Mouse (Mus musculus) cerebellum, postnatal 14 days (tissue): Measurements from ENCODE around the gene Rgsl1.

Experiments used
- DNase-seq, 2 experiments: peaks; one replicate each; pipeline ENCODE4 v3.0.0; 2021; ENCODE audit warnings: mixed read lengths in 2 of 2

Rgsl1 gene

DNA sequence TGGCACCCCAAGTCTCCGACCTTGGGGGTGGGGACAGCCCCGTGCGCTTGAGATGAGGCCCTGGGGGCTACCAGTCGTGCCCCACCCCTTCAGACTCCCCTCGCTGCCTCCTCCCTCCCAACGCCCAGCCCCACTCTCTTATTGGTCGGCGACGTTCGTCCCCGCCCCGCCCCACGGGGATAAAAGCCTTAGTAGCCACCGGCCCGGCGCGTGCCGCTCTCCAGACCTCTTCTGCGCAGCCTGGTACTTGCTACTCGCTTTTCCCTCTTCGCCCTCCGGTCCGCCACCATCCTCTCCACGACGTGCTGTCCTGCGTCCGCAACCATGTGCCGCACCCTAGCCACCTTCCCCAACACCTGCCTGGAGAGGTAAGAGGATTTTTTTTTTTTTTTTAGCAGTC, 103.8 kb downstream of the Rgsl1 start, which contains the start of gene Rgs16:
Gene Rgs16 (plus strand): TSS at position 205 of the 400 bp plus-strand sequence.
- DNase-seq: peak; percentile 86

DNA sequence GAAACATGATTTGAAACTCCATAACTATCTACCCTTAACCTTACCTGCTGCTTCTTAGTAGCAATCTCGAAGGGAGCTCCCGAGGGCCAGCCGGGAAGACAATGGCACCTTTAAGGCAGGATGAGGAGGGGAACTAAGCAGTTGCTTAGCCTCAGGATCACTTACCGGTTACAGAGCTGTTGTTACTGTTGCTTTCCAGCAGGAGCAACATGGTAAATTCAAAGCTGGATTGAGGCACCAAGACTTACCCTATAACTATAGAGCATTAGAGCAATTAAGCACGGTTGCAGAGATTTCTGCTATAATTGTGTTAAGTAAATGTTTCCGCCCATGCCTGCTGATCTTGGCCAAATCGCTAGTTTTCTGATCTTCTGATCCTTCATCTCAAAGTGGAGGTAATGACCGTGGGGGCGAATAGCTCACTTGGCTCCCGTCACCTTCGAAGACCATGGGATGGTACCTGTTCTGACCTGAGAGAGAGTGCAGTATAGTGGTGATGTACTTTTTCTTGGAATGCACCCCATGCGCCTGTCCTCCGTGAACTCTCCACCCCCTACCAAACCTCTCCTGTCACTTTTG, 104.4 kb downstream of the Rgsl1 start:
- DNase-seq: no peak

DNA sequence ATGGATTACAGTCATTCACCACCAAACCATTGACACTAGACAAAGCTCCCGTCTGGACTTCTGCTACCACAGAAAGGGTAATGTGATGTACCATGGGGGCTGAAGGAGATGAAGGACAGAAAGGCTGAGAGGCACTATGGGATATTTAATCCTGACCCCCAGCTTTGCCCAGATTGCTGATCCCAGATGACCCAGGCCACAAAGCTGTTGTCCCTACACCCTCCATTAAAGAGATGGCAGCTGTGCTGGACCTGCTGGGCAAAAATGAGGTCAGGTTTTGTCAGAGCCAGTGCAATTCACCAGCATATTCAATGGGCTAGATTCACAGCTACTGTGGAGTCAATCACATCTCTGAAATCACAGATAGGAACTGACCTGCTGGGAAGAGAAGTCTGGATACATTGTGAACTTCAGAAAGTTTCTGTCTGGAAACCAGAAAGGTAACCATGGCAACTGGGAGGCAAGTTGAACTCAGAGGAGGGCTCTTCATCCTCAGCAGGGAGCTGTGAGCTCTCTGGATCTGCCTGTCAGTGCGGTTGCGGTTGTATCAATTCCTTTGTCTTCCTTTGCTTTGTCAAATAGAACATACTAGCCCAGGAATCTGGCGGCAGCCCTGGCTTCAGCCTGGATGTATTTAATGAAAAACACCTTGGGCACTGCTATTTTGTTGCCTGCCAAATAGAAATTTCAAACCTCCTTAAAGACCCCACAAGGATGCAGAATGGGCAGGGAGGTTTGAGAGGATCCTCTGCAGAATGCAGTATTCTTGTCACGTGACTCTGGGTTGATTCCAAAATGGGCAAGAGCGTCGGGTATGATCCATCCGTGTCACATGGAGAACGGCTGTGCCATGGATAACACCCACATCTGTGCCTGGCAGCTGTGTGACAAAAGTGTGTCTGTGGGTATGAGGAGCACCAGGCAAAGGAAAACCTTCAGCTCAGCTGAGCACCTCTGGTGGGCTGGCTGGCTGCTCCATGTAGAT, 106.5 kb downstream of the Rgsl1 start:
- no peak for DNase-seq

DNA sequence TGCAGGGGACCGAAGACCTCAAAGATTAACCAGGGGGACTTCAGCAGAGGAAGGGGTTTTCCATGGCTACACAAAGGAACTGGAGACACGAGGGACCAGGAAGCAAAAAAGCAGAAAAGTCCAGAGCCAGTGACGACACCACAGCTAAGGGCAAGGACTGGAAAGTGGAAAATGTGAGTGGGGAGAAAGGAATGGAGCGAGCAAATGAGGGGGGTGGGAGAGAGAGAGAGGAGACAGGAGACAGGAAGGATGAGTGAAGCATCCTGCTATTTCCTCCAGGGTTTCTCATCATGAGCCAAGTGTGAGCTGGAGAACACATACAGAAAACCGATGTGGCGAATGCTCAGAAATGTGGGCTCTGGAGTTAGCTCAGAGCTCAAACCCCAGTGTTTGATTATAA, 107.8 kb downstream of the Rgsl1 start:
- DNase-seq: no peak

DNA sequence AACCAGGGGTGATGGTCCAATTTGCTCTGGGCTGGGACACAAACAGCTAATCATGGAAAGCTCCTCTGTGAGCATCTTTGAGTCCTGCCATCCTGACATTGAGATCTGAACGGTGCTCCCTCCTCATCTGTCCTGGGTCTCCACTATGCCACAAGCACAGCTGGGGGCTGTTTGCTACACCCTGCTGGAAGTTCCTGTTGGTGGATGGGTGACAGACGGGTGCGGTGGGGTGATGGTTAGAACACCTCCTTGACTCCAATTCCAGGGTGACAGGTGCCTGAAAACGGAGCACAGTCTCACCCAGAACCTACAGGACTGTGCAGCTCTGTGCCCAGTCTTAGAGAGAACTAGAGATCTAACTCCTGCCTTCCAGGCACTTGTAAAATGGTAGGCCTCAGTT, 109.1 kb downstream of the Rgsl1 start:
- DNase-seq: no peak

DNA sequence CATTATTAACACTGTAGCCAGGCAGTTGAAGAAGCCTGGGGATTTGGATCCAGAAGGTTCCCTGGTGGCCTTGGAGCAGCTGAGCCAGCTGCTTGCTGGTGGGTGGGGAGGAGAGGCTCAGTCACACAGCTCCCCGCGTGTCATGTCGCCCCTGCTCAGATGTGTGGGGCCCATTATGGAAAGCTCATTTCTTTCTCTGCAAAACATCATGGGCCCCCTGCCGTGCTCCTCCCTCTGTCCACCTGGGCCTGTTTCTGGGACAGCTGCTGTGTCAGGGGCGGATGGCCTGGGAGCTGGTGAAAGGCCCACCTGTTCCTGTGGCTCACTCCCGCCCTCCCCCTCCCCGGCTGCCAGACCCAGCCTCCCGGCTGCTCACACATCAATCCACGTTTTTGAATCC, 110.8 kb downstream of the Rgsl1 start:
- DNase-seq: peak in 1 of 2 experiments; percentile 64

DNA sequence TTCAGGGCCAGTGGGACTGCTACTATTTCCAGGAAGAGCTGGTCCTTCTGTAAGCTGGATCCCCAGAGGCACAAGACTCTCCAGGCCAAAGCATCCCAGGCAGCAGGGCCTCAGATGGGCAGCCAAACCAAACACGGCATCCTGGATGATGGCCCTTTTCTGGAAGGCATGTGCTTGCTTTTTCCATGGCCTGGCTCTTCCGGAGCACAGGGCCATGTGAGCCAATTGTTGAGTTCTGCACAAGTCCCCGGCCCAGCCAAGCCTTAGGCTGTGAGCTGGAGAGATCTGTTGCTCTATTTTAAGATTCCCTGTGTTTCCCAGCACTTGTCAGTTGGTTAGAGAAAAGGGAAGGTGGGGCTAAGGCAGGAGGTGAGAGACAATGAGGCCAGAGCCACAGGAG, 113.3 kb downstream of the Rgsl1 start:
- peak; percentile 34 for DNase-seq

DNA sequence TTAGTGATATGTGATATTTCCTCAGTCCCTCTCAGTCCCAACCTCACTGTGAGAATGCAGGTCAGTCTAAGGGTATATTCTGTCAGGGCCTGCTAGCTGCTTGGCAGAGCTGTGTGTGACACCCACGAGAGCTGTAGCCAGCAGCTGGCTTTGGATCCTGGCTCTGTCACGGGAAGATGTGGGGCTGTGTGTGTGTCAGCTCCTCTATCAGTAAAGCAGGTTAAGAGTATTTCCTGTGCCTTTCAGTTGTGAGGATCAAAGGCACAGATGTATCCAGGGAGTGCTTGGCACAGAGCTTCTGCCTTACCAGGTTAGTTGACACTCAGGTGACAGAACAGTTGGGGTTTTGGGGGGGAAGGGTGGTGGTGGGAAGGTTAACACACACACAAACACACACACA, 114.1 kb downstream of the Rgsl1 start:
- DNase-seq: no peak
